Mouse (Mus musculus) kidney, postnatal 25 days (tissue): ENCODE measurements around the gene Idh3a.
"Not testable (repeated sequence)": the region's sequence is repeated elsewhere in the genome, so short reads cannot be mapped to it uniquely, and the experiment has no call there.

Experiments used
- DNase-seq, 2 experiments: peaks; one replicate each; pipeline ENCODE4 v3.0.0; 2021; ENCODE audit warnings: mixed read lengths in 2 of 2

The Idh3a gene

DNA sequence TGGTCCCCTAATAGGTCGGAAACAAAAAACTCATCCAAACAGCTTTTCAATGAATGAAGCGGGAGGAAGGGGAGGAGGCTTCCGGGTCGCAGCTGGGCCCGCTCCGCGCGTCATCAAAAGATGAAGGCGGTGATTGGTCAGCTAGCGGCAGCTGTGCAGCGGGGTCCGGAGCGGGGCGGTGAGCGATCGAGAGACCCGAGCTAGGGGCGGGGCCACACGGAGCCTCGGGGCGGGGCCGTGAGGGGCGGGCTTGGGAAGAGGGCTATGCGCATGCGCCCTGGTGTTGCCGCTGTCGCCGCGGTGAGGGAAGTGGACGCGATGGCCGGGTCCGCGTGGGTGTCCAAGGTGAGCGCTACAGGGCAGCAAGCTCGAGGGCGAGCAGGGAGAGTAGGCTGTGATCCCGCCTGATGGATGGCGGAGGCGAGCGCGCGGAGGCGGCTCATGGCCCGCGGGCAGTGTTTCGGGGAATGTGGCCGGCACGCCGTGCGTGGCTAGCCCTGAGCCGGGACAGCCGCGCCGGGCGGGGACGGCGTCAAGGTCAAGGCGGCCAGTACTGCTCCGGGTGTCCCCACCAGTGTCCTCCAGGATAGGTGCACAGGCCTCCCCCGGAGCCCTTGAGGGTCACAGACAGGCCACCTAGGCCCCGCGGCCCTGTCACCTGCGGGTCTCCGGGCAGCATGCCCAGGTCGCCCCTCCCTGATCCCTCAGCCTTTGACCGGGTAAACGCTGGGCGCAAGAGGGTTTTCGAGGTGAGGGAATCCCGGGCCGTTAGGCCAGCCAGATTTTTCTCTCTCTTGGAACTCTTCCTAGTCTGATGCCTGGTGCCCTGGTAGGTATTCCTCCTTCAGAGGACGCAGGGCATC, at the start of gene Idh3a:
Gene Idh3a, plus strand, starts transcription at position 136 of the 863 bp plus-strand sequence.
- DNase-seq = peak; percentile 98 to 99

DNA sequence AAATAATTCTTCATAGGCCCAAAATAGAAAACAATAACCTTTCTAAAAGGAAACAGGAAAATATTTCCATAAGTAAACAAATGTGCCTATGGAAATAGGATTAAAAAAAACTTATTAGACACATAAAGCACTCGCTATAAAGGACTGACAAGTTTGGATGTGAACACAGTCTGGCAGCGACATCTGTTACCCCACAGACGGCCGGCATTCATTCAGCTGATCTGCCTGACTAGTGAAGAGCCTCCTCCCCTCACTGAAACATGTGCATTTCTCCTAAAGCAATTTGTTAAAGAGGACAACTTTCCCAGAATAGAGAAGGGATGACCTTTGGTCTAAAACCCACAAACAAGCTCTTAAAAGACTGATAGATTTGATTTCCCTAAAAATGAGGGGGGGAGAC, 49.1 kb upstream of the Idh3a start:
- no peak for DNase-seq

DNA sequence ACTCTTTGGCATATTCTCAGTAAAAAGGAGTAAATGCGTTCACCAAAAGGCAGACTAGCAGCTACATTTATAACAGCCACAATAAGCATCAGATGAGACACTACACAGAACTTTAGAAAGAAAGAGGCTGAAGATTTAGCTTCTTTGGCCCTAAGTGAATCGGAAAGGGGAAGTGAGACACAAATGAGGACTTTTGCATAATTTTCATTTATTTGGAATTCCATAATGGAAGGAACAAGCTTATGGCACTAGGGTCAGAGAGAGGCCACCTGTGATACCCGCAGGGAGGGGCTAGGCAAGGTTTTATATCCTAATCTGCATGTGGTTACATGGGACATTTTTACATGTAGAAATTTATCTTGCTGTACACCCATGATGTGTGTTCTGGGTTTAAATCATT, 48.7 kb upstream of the Idh3a start:
- DNase-seq = no peak

DNA sequence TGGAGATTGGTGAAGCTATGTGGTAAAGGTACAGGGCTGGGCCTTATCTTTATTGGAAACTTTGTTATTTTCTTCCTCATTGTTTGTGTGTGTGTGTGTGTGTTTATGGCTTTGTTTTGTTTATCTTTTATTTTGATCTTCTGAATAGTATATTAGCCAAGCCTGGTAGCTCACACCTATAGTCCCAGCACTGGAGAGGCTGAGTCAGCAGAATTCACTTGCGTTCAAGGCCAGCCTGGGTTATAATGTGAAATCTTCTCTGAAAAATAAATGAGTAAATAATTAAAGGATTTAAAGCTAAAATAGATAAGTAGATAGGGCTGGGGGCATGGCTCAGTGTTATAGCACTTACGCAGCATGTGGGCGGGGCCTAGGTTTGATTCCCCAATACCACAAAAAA, 47.9 kb upstream of the Idh3a start:
- DNase-seq = no peak

DNA sequence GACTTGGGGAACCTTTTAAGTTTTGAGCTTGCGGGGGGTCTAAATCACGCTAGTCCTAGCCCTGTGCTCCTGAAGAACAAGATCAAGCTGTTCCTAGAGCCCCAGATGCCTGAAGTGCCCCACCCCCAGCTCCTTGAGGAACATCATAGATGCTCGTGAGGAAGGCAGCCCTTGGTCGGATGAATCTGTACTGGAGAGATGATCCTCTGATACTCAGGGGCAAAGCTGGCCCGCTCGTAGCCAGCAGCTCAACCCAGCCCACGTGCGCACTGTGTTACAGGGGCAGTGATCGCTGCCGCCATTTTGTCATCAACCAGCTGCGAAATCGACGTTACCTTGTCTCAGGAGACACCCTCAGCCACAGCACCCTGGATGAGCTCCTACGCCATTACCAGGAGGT, 47.5 kb upstream of the Idh3a start, which contains the start of gene Sh2d7:
Gene Sh2d7, plus strand, starts transcription at position 301 of the 400 bp plus-strand sequence.
- DNase-seq = no peak

DNA sequence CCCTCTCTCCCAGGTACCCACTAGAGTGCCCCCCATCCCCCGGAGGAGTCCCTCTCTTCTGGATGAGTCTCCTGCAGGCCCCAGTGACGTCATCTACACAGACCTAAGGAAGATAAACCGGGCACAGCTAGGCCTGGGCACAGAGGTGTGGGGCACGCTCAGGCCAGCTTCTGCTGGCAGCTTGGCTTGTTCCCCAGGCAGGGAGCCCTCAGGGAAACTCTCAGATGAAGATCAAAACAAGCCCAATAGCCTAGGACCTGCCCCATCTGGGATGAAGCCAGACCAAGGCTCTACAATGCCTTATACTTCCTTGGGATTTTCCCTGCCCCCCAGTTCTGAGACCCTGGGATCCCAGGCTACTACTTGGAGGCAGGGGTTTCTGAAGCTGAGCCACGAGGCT, 45.3 kb upstream of the Idh3a start:
- DNase-seq = no peak

DNA sequence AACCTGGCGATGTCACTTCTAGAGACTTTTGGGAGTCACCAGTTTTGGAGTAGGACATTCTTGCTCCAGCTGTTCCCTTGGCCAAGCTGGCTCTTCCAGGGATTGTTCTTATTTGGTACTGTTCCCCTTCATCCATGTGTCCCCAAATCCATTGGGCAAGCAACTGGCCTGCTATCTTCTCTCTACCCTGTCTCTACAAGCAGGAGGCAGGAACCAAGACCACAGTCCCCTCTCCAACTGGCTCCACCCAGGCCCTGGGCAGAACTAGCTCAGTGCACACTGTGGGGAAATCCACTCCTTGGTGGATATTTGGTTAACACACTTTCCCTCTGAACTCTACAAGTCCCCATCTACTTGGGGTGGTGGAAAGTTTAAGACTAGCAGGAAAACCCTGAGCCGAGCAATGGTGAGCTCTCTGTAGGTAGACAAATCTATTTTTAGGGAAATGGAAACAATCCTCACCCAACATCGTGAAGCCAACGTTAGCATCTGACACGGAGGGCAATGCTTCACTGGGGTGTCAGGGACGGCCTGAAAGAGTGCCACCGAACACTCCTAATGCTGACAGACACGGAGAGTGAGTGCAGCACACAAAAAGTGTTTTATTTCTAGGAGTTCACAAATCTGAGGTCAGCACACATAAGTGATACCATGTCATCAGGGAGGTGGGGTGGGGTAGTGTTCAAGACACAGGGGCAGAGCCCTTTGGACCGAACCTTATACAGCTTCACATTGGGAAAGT, 41.8 kb upstream of the Idh3a start:
- no peak for DNase-seq

DNA sequence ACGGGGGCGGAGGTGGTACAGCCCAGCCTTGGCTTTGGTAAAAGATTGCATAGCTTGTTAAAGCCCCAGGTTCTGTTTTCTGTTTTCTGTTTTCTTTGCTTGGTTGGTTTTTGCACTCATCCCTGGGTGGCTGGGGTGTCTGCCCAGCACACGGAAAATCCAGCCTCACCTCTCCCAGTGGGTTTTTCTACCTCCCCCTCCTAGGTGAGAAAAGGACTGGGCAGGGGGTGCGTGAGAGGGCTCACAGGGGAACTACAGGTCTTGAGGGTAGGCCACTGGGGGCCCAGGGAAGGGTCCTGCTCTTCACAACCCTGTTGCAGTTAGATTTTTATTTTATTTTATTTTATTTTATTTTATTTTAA, 41.2 kb upstream of the Idh3a start:
- no peak for DNase-seq

DNA sequence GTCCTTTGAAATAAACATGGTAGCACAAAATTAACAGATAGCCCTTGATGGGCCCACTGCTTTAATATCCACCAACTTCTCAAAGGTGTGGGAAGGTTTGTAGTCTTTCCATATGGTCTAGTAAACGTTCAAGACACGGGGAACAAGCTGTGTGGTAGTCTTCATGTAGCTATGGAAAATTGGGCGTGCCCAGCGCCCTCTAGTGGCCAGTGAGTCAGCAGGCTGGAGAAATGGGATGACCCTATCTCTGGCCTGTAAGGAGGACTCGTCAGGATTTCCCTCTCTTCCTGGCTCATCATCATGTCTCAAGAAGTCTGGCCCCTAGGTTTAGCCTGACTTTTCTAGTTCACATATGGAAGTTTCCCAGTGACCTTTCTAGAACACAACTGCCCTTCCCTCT, 38.6 kb upstream of the Idh3a start:
- peak; percentile 69 to 80 for DNase-seq

DNA sequence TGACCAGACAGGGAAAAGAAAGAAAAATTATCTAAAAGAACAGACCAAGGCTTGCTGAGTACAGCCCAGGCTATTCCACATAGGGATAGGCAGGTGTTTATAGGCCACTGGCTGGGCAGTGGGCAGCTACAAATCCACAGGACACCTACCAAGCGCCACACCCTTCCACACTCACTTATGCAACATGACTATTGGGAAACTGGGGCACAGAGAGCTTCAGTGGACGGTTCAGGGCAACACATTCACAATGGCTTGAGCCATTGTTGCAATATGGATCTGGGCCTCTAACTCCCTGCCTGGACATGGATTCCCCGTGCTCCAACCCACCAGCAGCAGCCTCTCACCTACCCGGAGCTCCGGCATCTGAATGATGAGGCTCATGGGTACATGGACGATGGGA, 36.7 kb upstream of the Idh3a start:
- no peak for DNase-seq

DNA sequence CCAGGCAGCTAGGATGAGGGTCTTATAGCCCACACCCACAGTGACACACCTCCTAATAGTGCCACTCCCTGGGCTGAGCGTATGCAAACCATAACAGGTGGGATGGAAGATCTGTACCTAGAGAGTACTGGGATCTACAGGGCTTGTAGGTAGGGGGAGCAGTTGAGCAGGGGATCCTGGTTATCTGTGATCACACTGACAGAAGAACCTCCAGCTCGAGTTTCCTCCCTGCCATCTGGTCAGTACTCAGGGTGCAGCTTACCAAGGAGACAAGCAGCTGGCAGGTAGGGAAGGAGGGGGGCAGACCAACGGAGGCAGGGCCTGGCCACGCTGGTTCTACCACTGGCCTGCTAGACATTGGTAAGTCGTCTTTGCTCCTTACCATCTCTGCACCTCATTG, 33.7 kb upstream of the Idh3a start:
- peak in 1 of 2 experiments; percentile 54 for DNase-seq

DNA sequence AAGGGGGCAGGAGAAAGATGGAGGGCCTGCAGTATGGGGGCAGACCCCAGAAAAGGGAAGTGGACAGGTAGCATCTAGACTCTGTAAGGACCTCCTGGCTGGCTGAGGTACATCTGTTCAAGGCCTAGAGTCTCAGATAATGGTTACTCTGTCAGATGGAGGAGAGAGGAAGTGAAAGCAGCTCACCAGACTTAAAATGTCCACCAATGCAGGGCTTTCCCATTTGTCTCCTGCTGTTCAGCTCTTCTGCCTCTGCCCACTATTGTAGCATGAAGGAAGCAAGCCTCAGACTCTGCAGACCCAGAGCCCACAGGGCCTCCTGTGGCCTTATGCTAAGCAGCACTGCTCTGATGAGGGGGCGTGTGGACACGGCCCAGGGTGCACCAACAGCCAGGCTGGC, 31.1 kb upstream of the Idh3a start:
- DNase-seq = no peak

DNA sequence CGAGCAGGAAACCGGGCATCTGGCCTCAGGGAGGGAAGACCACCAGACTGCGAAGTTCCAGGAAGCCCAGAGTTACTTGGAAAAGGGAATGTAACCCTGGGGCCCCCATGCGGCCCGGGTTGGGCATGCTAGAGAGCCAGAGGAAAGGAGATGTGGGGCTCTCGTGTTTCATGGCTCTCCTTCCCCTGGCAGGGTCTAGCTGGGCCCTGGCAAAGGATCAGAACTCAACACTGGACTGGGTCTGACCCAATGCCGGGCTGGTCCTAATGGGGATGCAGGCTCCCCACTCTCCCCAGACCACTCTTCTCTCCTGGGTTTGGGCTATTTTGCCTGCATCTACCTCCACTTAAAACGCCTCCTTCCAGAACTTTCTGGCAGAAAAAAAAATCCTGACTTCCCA, 27.4 kb upstream of the Idh3a start:
- no peak for DNase-seq

DNA sequence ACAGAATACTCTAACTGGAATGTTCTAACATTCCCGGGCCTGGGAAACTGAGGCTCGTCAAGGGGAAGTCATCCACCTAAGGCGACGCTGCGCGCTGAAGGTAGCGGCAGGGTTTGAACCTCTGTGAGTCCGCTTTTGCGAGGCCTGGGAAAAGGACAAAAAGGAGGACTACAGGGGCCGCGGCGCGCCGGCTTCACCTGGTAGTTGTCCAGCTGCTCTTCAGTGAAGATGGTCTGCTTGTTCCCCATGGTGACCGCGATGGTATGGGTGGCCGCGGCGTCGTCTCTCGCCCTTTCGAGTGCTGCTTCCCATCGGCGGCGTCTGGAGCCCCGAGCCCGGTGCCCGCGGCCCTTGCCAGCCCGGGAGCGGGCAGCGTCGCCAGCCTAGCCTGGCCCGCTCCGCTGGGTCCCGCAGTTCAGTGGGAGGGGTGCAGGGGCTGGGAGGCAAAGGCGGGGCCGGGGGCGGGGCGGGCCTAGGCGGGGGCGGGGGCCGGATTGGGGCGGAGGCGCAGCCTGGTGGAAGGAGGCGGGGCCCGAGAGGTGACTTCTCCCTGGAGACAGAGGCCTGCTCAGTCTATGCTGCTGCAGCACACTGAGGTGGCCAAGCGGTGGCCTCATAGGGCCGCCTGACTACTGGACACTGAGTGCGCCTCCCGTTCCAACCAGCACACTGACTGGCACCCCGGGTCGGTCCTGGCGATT, 26.2 kb upstream of the Idh3a start, which contains the start of gene Cib2:
Gene Cib2, minus strand, starts transcription at position 448 of the 701 bp plus-strand sequence.
- DNase-seq = peak; percentile 91 to 94

DNA sequence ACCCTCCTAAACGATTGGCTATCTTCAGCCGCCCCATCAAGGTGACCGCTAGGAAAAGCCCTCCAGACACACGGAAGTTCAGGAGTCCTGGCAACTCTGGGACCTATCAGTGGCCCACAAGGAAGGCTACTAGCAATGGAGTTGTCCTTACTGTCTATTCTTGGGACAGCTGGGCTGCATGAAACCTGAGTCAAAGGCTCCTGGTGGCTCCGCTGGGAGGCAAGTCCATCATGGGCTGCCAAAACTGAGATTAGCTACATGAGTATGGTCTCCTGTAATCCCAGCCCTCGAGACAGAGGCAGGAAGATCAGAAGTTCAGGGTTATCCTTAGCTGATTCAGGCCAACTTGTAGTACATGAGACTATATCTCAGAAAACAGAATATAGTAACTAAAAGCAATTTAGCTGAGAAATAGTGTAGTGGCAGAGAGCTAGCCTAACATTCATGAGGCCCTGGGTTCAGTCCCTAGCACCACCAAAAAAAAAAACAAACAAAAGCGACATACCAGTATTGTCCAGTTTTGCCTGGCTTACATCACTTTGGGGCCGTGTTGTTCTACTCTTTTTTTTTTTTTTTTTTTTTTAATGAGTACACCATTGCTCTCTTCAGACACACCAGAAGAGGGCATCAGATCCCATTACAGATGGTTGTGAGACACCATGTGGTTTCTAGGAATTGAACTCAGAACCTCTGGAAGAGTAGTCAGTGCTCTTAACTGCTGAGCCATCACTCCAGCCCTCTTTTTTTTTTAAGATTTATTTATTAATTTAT, 25.1 kb upstream of the Idh3a start:
- DNase-seq = no peak

DNA sequence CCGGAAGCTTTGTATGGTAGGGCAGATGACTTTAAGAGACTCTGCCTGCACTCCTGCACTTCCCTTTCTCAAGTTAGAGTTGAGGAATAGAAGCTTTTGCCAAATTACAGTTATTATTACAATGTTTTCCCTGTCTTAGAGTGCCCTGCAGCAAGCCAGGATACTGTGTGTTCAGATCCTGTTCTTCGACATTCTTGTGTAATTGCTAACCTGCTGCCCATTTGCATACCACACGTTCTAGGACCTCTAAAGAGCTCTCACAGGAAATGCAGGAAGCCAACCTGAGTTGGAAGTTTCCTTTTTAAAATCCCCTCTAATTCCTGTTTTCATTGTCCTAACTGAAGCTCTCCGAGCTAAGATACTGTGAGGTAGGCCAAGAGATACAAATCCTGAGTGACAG, 19.2 kb upstream of the Idh3a start:
- no peak for DNase-seq

DNA sequence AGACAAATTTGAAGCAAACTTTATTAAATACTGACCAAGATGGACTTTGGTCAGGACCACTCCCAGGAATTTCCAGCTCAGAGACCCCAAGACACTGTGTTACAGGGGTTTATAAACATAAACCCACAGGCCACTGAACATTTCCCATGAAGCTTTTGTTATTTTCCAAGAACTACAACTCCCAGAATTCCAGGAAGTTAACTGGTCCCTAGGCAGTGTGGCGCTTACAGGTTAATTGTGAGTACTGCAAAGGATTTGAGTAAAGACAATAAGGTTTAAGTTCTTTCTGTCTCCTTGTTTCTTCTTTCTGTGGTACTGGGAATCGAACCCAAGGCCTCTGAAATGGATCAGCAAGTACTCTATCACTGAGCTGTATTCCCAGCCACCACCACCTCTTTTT, 17.4 kb upstream of the Idh3a start:
- DNase-seq = no peak

DNA sequence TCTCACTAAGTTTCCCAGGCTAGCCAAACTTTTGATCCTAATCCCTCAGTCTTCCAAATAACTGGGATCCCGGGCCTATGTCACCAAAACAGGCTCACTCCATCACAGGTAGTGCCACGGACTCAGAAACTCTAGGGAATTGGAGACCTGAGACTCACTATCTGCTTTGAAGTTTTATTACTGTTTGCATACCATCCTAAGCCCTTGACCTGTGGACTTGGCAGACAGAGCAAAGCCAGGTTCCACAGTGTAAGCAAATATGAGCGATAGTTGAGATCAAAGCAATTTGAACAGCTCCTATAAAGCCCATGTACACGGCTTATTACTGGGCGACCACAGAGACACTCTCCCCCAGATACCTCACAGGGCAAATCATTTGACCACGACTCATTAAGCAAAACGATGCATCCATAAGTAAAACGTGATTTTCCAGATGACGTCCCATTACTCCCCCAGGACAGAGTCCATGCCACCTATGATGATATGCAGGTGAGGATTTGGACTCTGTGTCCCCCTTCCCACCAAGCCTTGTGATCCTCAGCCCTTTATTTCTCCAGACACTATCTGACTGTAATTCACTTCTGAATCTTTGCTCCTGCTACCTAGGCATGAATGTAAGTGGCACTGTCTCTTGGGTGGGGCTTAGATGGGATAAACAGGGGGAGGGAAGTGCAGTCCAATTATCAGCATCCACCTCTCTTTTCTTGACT, 14.8 kb upstream of the Idh3a start:
- no peak for DNase-seq

DNA sequence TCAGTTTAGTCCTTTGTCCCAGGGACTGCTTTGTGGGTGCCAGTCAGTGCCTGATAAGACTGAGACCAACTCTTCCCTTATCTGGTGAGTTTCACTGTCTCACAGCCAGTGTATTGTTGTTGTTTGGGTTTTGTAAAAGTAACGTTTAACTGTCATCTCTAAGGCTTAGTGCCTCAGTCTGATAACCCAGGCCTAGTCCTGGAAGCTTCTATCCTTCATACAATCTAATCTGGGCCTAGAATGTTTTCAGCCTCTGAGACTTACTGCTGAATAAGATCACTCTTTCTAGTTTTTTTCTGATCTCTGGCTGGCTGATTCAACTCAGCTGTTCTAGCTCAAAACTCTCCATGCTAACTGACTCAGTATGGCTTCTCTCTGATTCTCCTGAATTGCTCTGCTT, 2.4 kb upstream of the Idh3a start:
- DNase-seq = no peak

DNA sequence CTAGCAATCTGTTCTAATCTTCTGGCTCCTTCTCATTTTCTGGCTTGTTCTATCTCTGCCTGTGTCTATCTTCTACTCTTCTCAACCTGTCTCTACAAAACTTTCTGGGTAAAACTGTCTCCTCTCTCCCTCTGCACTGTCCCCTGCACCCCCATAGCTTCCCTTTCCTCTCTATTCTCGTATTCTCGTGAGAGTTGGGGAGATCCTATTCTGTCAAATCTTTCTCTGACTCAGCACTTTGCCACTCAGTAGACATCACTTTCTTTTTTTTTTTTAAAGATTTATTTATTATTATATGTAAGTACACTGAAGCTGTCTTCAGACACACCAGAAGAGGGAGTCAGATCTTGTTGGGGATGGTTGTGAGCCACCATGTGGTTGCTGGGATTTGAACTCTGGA, 2.0 kb upstream of the Idh3a start:
- not testable (repeated sequence) for DNase-seq

DNA sequence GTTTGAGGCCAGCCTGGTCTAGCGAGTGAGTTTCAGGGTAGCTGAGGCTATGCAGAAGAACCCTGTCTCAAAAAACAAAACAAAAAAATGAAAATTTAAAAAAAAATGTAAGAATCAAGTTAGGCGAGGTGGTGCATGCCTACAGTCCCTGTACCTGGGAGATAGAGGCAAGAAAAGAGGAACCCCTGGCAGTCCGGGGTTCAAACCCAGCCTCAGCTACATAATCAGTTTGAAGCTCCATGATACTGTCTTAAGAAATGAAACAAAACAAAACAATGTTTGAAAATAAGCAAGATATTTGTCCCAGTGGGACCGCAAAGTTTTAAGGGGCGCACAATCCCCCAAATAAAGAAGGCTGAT, 315 bp upstream of the Idh3a start:
- DNase-seq = no peak

DNA sequence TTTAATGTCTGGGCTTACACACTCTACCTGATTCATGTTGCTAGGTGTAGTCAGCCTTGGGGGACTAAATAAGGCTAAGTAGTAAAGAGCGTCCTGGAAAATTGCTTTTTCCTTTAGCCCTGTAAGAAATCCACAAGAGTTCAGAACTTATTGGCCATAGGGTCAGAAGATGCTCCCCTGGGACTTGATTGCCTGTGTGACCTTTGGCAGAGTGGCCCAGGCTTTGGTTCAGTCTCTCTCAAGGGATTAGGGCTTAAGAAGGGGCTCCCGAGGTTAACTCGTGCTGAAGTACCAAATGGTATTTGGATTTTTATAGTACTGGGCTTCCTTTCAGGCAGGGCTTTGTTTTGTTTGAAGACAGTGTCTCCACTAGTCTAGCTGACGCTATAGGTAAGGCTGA, 1.7 kb downstream of the Idh3a start:
- DNase-seq = no peak
